Mouse (Mus musculus) bone marrow, adult 2 months (tissue): ENCODE results near the gene Large2. TPM values are rescaled to one million over a fixed set of nuclear protein-coding genes. Genes with fewer than 3 reads are reported as not detected.

ENCODE experiments used
- H3K27ac ChIP-seq: fragments of 200-500 bp; 2 replicates; pipeline ENCODE4 v1.5.1; 2012; ENCODE audit warnings: low read depth, mild to moderate bottlenecking, control low read depth, inconsistent platforms, low read length; ENCODE audit not compliant: control insufficient read depth, poor library complexity, insufficient read depth
- H3K4me1 ChIP-seq: fragments of 200-500 bp; 2 replicates; pipeline ENCODE4 v1.6.1; 2011; ENCODE audit warnings: low read length; ENCODE audit not compliant: control insufficient read depth, insufficient read depth
- H3K4me3 ChIP-seq: fragments of 200-500 bp; replicated peaks from 2 replicates; pipeline ENCODE3; 2011; ENCODE audit warnings: mild to moderate bottlenecking, low read depth, low read length, control low read depth; ENCODE audit not compliant: control insufficient read depth
- CTCF ChIP-seq: fragments of 200-500 bp; IDR thresholded peaks from 2 replicates; pipeline ENCODE4 v1.5.1; 2011; ENCODE audit warnings: low read length, control low read depth; ENCODE audit not compliant: control insufficient read depth, insufficient read depth
- POLR2A ChIP-seq: fragments of 200-500 bp; IDR thresholded peaks from 2 replicates; pipeline ENCODE4 v1.6.1; 2011; ENCODE audit warnings: low read depth, mild to moderate bottlenecking, control low read depth, low read length, borderline replicate concordance; ENCODE audit not compliant: control insufficient read depth
- WGBS: fragments of 180-500 bp; shearing (Covaris S2); methylation state at CpG from one replicate; pipeline ENCODE4 v1.1.7; 2018; 5-methylcytosine and 5-hydroxymethylcytosine counted together
- polyA plus RNA-seq: library from polyadenylated mRNA; stranded (reverse); fragments of >200 nt; gene quantifications from 2 replicates; pipeline ENCODE4 v1.2.4, GENCODE M21; 2011; ENCODE audit warnings: low replicate concordance; ENCODE audit not compliant: missing spikeins, insufficient read depth, insufficient read length

Gene Large2
- polyA plus RNA-seq, 1 experiment: not detected

GRCm38 (mm10) chr2:92360893-92361292 lies 13.8 kb downstream of the Large2 start:
- Histone ChIP-seq H3K4me1 (no peaks in the 10 kb centered on the region), H3K27ac (no peak overlapping the region), H3K4me3 (no peak overlapping the region)
- TF ChIP-seq POLR2A (no peak), CTCF (no peak)
- WGBS: 62% methylated on average over 12 of the region's 12 CpGs

- H3K4me1 ChIP-seq: no peaks in the 10 kb centered on the region
- no peak overlapping the region for H3K27ac ChIP-seq
- 86% methylated on average over 25 of the region's 25 CpGs for WGBS
- no peak overlapping the region for H3K4me3 ChIP-seq
- TF ChIP-seq CTCF: no peak
- TF ChIP-seq POLR2A: no peak
Measured at GRCm38 (mm10) chr2:92360186-92360823, 14.4 kb downstream of the Large2 start.

- 83% methylated on average over 2 of the region's 2 CpGs for WGBS
- TF ChIP-seq CTCF (no peak), POLR2A (no peak)
- H3K4me1 ChIP-seq: no peaks in the 10 kb centered on the region
Measured at GRCm38 (mm10) chr2:92359301-92359700, 15.4 kb downstream of the Large2 start.

GRCm38 (mm10) chr2:92354224-92354623 lies 20.4 kb downstream of the Large2 start:
- TF ChIP-seq CTCF: no peak
- TF ChIP-seq POLR2A: no peak
- H3K4me3 ChIP-seq: no peak overlapping the region
- H3K4me1 ChIP-seq: no peaks in the 10 kb centered on the region
- H3K27ac ChIP-seq: no peak overlapping the region
- 74% methylated on average over 6 of the region's 6 CpGs for WGBS

More at GRCm38 (mm10) chr2:92359301-92359700, 15.4 kb downstream of the Large2 start:
- no peak overlapping the region for H3K4me3 ChIP-seq
- H3K27ac ChIP-seq: no peak overlapping the region

GRCm38 (mm10) chr2:92353402-92353801 lies 21.3 kb downstream of the Large2 start:
- WGBS: 82% methylated on average over 5 of the region's 5 CpGs
- Histone ChIP-seq H3K27ac (no peak overlapping the region), H3K4me3 (no peak overlapping the region), H3K4me1 (no peaks in the 10 kb centered on the region)
- TF ChIP-seq CTCF (no peak), POLR2A (no peak)

GRCm38 (mm10) chr2:92350686-92351085 lies 24.0 kb downstream of the Large2 start:
- H3K27ac ChIP-seq: no peak overlapping the region
- no peak overlapping the region for H3K4me3 ChIP-seq
- WGBS: 76% methylated on average over 5 of the region's 5 CpGs
- no peaks in the 10 kb centered on the region for H3K4me1 ChIP-seq
- no peak for TF ChIP-seq POLR2A
- TF ChIP-seq CTCF: no peak

GRCm38 (mm10) chr2:92349589-92350425 lies 24.9 kb downstream of the Large2 start:
- H3K4me3 ChIP-seq: no peak overlapping the region
- H3K4me1 ChIP-seq: no peaks in the 10 kb centered on the region
- WGBS: 81% methylated on average over 6 of the region's 6 CpGs
- no peak for TF ChIP-seq CTCF
- TF ChIP-seq POLR2A: no peak
- no peak overlapping the region for H3K27ac ChIP-seq

GRCm38 (mm10) chr2:92347191-92347590 lies 27.5 kb downstream of the Large2 start:
- 77% methylated on average over 2 of the region's 2 CpGs for WGBS
- no peak overlapping the region for H3K4me3 ChIP-seq
- no peaks in the 10 kb centered on the region for H3K4me1 ChIP-seq
- no peak for TF ChIP-seq POLR2A
- TF ChIP-seq CTCF: no peak
- no peak overlapping the region for H3K27ac ChIP-seq

GRCm38 (mm10) chr2:92342418-92342817 lies 32.3 kb downstream of the Large2 start:
- TF ChIP-seq CTCF (no peak), POLR2A (no peak)
- no peaks in the 10 kb centered on the region for H3K4me1 ChIP-seq
- no peak overlapping the region for H3K4me3 ChIP-seq
- no peak overlapping the region for H3K27ac ChIP-seq
